Mouse (Mus musculus) neural tube, embryonic 11.5 days (tissue): ENCODE measurements around the gene Cyfip2. TPM values are rescaled to one million over a fixed set of nuclear protein-coding genes. Genes with fewer than 3 reads are reported as not detected.

ENCODE experiments used
- ATAC-seq: fragments of 200-750 bp; cut with Nextera tagmentation; 2 replicates; pipeline ENCODE4 v1.8.0; 2017; ENCODE audit warnings: moderate number of reproducible peaks, mild to moderate bottlenecking, moderate TSS enrichment, moderate library complexity; ENCODE audit not compliant: insufficient read depth, low FRiP score, low TSS enrichment
- DNase-seq: peaks from one replicate; pipeline ENCODE4 v3.0.0-alpha.2; 2015; ENCODE audit warnings: low spot score
- H3K27ac ChIP-seq: fragments of 300-500 bp; sonication (generic); 2 replicates; pipeline ENCODE4 v1.5.1; 2014; ENCODE audit warnings: low read depth, mild to moderate bottlenecking, low read length
- H3K27me3 ChIP-seq: fragments of 300-500 bp; sonication (generic); 2 replicates; pipeline ENCODE4 v1.6.1; 2014; ENCODE audit warnings: mild to moderate bottlenecking, low read length, mixed read lengths; ENCODE audit not compliant: control insufficient read depth, insufficient read depth
- H3K36me3 ChIP-seq: fragments of 300-500 bp; sonication (generic); 2 replicates; pipeline ENCODE4 v1.6.1; 2014; ENCODE audit warnings: mild to moderate bottlenecking, low read length, moderate library complexity, mixed read lengths; ENCODE audit not compliant: control insufficient read depth, insufficient read depth
- H3K4me1 ChIP-seq: fragments of 300-500 bp; sonication (generic); 2 replicates; pipeline ENCODE4 v1.6.1; 2014; ENCODE audit warnings: low read length, mixed read lengths; ENCODE audit not compliant: control insufficient read depth, insufficient read depth
- H3K4me2 ChIP-seq: fragments of 300-500 bp; sonication (generic); 2 replicates; pipeline ENCODE4 v1.6.1; 2014; ENCODE audit warnings: low read depth, mild to moderate bottlenecking, moderate library complexity
- H3K4me3 ChIP-seq: fragments of 300-500 bp; sonication (generic); 2 replicates; pipeline ENCODE4 v1.5.1; 2014; ENCODE audit warnings: low read depth, low read length
- H3K9ac ChIP-seq: fragments of 300-500 bp; sonication (generic); 2 replicates; pipeline ENCODE4 v1.6.1; 2014; ENCODE audit warnings: mild to moderate bottlenecking, low read length
- H3K9me3 ChIP-seq: fragments of 300-500 bp; sonication (generic); 2 replicates; pipeline ENCODE4 v1.6.1; 2016; ENCODE audit warnings: low read length; ENCODE audit not compliant: control insufficient read depth
- WGBS: fragments of 180-500 bp; shearing (Covaris S2); extraction: QIAGEN DNeasy Blood & Tissue Kit; methylation state at CpG from one replicate; pipeline ENCODE4 v1.1.7; 2014; 5-methylcytosine and 5-hydroxymethylcytosine counted together
- polyA plus RNA-seq: library from polyadenylated mRNA; unstranded; fragments of >200 nt; fragmentation: Nextera tagmentation; extraction: Ambion mirVana; gene quantifications from 2 replicates; pipeline ENCODE4 v1.2.1, GENCODE M21; 2014

The Cyfip2 gene
- polyA plus RNA-seq, 1 experiment from 2014 or later = 66.4 TPM

GRCm38 (mm10) chr11:46211858-46212257 lies 100.8 kb downstream of the Cyfip2 start:
- Histone ChIP-seq H3K9ac (no peak overlapping the region), H3K27ac (no peak overlapping the region), H3K4me2 (no peak overlapping the region), H3K36me3 (no peaks in the 10 kb centered on the region), H3K27me3 (no peaks in the 10 kb centered on the region), H3K4me1 (peaks cover 18% of the 10 kb centered on the region), H3K9me3 (no peaks in the 10 kb centered on the region), H3K4me3 (no peak overlapping the region)
- no peak for ATAC-seq
- 31% methylated on average over 3 of the region's 3 CpGs for WGBS
- DNase-seq = no peak

GRCm38 (mm10) chr11:46209884-46210283 lies 102.8 kb downstream of the Cyfip2 start:
- DNase-seq (no peak), ATAC-seq (no peak)
- WGBS = 58% methylated on average over 2 of the region's 2 CpGs
- Histone ChIP-seq H3K4me1 (peaks cover 16% of the 10 kb centered on the region), H3K27me3 (no peaks in the 10 kb centered on the region), H3K9me3 (no peaks in the 10 kb centered on the region), H3K9ac (no peak overlapping the region), H3K4me2 (no peak overlapping the region), H3K36me3 (no peaks in the 10 kb centered on the region), H3K27ac (no peak overlapping the region), H3K4me3 (no peak overlapping the region)

GRCm38 (mm10) chr11:46205639-46206409 lies 106.8 kb downstream of the Cyfip2 start:
- 52% methylated on average over 17 of the region's 17 CpGs for WGBS
- no peak overlapping the region for H3K4me2 ChIP-seq
- DNase-seq (no peak), ATAC-seq (no peak)
- no peaks in the 10 kb centered on the region for H3K27me3 ChIP-seq
- H3K9ac ChIP-seq = no peak overlapping the region
- H3K36me3 ChIP-seq = no peaks in the 10 kb centered on the region
- H3K4me1 ChIP-seq = 0 out of 2 replicates have a peak, but pooled peaks cover 2% of the 10 kb centered on the region
- H3K4me3 ChIP-seq = no peak overlapping the region
- no peak overlapping the region for H3K27ac ChIP-seq
- H3K9me3 ChIP-seq = no peaks in the 10 kb centered on the region

- Histone ChIP-seq H3K9me3 (no peaks in the 10 kb centered on the region), H3K27ac (no peak overlapping the region), H3K27me3 (no peaks in the 10 kb centered on the region), H3K36me3 (no peaks in the 10 kb centered on the region), H3K9ac (no peak overlapping the region), H3K4me3 (no peak overlapping the region), H3K4me1 (0 out of 2 replicates have a peak, but pooled peaks cover 2% of the 10 kb centered on the region), H3K4me2 (no peak overlapping the region)
- ATAC-seq (no peak), DNase-seq (no peak)
- WGBS = 88% methylated on average over 9 of the region's 9 CpGs
Observed at GRCm38 (mm10) chr11:46204841-46205240, 107.8 kb downstream of the Cyfip2 start.

GRCm38 (mm10) chr11:46202547-46202887 lies 110.1 kb downstream of the Cyfip2 start:
- DNase-seq = no peak
- Histone ChIP-seq H3K4me3 (no peak overlapping the region), H3K9ac (no peak overlapping the region), H3K36me3 (peaks cover 5% of the 10 kb centered on the region; the same call in 1 of the 2 replicates), H3K27ac (no peak overlapping the region), H3K27me3 (no peaks in the 10 kb centered on the region), H3K4me2 (no peak overlapping the region), H3K9me3 (no peaks in the 10 kb centered on the region), H3K4me1 (0 out of 2 replicates have a peak, but pooled peaks cover 2% of the 10 kb centered on the region)
- 73% methylated on average over 10 of the region's 10 CpGs for WGBS
- ATAC-seq = no peak

GRCm38 (mm10) chr11:46201636-46202546 lies 110.8 kb downstream of the Cyfip2 start:
- no peak for DNase-seq
- 0 out of 2 replicates have a peak, but pooled peaks cover 2% of the 10 kb centered on the region for H3K4me1 ChIP-seq
- H3K4me3 ChIP-seq = no peak overlapping the region
- H3K36me3 ChIP-seq = peaks cover 5% of the 10 kb centered on the region; the same call in 1 of the 2 replicates
- no peak for ATAC-seq
- no peak overlapping the region for H3K9ac ChIP-seq
- no peaks in the 10 kb centered on the region for H3K9me3 ChIP-seq
- H3K27ac ChIP-seq = no peak overlapping the region
- no peaks in the 10 kb centered on the region for H3K27me3 ChIP-seq
- no peak overlapping the region for H3K4me2 ChIP-seq
- 72% methylated on average over 20 of the region's 20 CpGs for WGBS

- H3K36me3 ChIP-seq = peaks cover 8% of the 10 kb centered on the region; the same call in 1 of the 2 replicates
- 0 out of 2 replicates have a peak, but pooled peaks cover 2% of the 10 kb centered on the region for H3K4me1 ChIP-seq
- H3K27me3 ChIP-seq = no peaks in the 10 kb centered on the region
- no peaks in the 10 kb centered on the region for H3K9me3 ChIP-seq
- WGBS = 91% methylated on average over 11 of the region's 11 CpGs
- no peak overlapping the region for H3K4me3 ChIP-seq
- ATAC-seq (no peak), DNase-seq (no peak)
- H3K27ac ChIP-seq = no peak overlapping the region
- H3K9ac ChIP-seq = no peak overlapping the region
- no peak overlapping the region for H3K4me2 ChIP-seq
Observed at GRCm38 (mm10) chr11:46200664-46201063, 112.0 kb downstream of the Cyfip2 start.

GRCm38 (mm10) chr11:46194175-46194574 lies 118.5 kb downstream of the Cyfip2 start:
- H3K4me1 ChIP-seq = no peaks in the 10 kb centered on the region
- H3K27me3 ChIP-seq = no peaks in the 10 kb centered on the region
- H3K4me2 ChIP-seq = no peak overlapping the region
- DNase-seq (no peak), ATAC-seq (no peak)
- H3K9ac ChIP-seq = no peak overlapping the region
- WGBS = 56% methylated on average over 4 of the region's 4 CpGs
- H3K27ac ChIP-seq = no peak overlapping the region
- no peak overlapping the region for H3K4me3 ChIP-seq
- no peaks in the 10 kb centered on the region for H3K9me3 ChIP-seq
- peaks cover 8% of the 10 kb centered on the region; the same call in 1 of the 2 replicates for H3K36me3 ChIP-seq
